Mouse (Mus musculus) olfactory bulb, adult 2 months (tissue): Measurements from ENCODE around the gene Ergic1. TPM values are rescaled to one million over a fixed set of nuclear protein-coding genes. Genes with fewer than 3 reads are reported as not detected.

ENCODE experiments used
- H3K27ac ChIP-seq: fragments of 200-500 bp; 2 replicates; pipeline ENCODE4 v1.5.1; 2012; ENCODE audit warnings: low read depth, low read length; ENCODE audit not compliant: insufficient read depth
- H3K4me1 ChIP-seq: fragments of 200-500 bp; 2 replicates; pipeline ENCODE4 v1.6.1; 2012; ENCODE audit warnings: low read length; ENCODE audit not compliant: control insufficient read depth, insufficient read depth
- H3K4me3 ChIP-seq: fragments of 200-500 bp; 2 replicates; pipeline ENCODE4 v1.5.1; 2012; ENCODE audit warnings: mild to moderate bottlenecking, low read depth, low read length, moderate library complexity; ENCODE audit not compliant: insufficient read depth
- CTCF ChIP-seq: fragments of 200-500 bp; IDR thresholded peaks from 2 replicates; pipeline ENCODE4 v1.5.1; 2012; ENCODE audit warnings: low read depth, mild to moderate bottlenecking, low read length, moderate library complexity; ENCODE audit not compliant: insufficient read depth
- POLR2A ChIP-seq: fragments of 200-500 bp; IDR thresholded peaks from 2 replicates; pipeline ENCODE4 v1.6.1; 2012; ENCODE audit warnings: mild to moderate bottlenecking, low read depth, low read length, moderate library complexity; ENCODE audit not compliant: insufficient read depth
- WGBS: fragments of 180-500 bp; shearing (Covaris S2); methylation state at CpG from one replicate; pipeline ENCODE4 v1.1.7; 2018; 5-methylcytosine and 5-hydroxymethylcytosine counted together
- polyA plus RNA-seq: library from polyadenylated mRNA; stranded (reverse); fragments of >200 nt; gene quantifications from 2 replicates; pipeline ENCODE4 v1.2.4, GENCODE M21; 2012; ENCODE audit warnings: low replicate concordance; ENCODE audit not compliant: missing spikeins, insufficient read depth, insufficient read length

The Ergic1 gene
- polyA plus RNA-seq, 1 experiment, result not detected

- Histone ChIP-seq H3K27ac (0 out of 2 replicates have a peak overlapping the region, but pooled peaks have one; percentile 4), H3K4me1 (peaks cover 30% of the 10 kb centered on the region), H3K4me3 (no peak overlapping the region)
- 40% methylated on average over 15 of the region's 15 CpGs for WGBS
- TF ChIP-seq POLR2A (no peak), CTCF (no peak)
Observed at GRCm38 (mm10) chr17:26584558-26585136, 23.4 kb downstream of the Ergic1 start.

GRCm38 (mm10) chr17:26587961-26588487 is 26.7 kb downstream of the Ergic1 start:
- H3K4me3 ChIP-seq, result no peak overlapping the region
- H3K4me1 ChIP-seq, result peaks cover 24% of the 10 kb centered on the region
- H3K27ac ChIP-seq, result no peak overlapping the region
- 81% methylated on average over 12 of the region's 12 CpGs for WGBS
- TF ChIP-seq CTCF (no peak), POLR2A (no peak)

- TF ChIP-seq CTCF, result no peak
- Histone ChIP-seq H3K27ac (no peak overlapping the region), H3K4me3 (no peak overlapping the region), H3K4me1 (peaks cover 29% of the 10 kb centered on the region)
- 65% methylated on average over 4 of the region's 4 CpGs for WGBS
Observed at GRCm38 (mm10) chr17:26592510-26592909, 31.2 kb downstream of the Ergic1 start.

DNA sequence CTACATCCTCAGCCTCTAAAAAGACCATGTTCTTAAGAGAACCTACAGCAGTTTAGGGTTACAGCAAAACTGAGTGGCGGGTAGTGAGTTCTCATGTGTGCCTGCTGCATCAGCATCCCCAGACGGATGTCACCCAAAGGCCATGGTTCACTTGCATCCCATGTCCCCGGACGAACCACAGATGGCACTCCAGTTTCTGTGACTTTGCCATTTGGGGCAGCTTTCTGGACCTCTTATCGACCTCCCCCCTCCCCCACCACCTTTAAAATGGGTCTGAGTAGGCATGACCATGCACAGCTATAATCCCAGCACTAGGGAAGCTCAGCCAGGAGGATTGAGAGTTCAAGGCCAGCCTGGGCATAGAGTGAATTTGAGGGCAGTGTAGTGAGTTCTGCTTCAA is 31.9 kb downstream of the Ergic1 start:
- WGBS, result 95% methylated on average over 5 of the region's 5 CpGs
- no peak for TF ChIP-seq CTCF
- TF ChIP-seq POLR2A, result no peak
- no peak overlapping the region for H3K27ac ChIP-seq
- no peak overlapping the region for H3K4me3 ChIP-seq
- peaks cover 29% of the 10 kb centered on the region for H3K4me1 ChIP-seq

DNA sequence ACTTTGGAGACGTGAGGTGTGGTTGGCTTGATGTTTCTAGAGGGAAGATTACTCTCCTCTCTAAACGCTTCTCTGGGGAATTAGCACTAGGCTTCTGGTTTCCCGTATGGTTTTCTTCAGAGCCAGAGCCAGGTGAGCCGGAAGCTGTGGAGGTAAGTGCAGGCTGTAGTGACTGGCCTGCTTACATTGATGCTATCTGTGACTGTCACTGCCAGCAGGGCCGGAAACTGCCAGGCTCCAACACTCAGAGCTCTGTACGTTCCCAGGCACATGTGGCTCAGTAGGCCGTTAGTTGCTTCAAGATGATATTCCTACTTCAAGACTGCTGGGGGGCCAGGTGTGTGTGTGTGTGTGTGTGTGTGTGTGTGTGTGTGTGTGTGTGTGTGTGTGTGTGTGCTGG is 32.9 kb downstream of the Ergic1 start:
- WGBS, result 88% methylated on average over 7 of the region's 7 CpGs
- TF ChIP-seq POLR2A (no peak), CTCF (no peak)
- Histone ChIP-seq H3K27ac (no peak overlapping the region), H3K4me1 (peaks cover 29% of the 10 kb centered on the region), H3K4me3 (no peak overlapping the region)

DNA sequence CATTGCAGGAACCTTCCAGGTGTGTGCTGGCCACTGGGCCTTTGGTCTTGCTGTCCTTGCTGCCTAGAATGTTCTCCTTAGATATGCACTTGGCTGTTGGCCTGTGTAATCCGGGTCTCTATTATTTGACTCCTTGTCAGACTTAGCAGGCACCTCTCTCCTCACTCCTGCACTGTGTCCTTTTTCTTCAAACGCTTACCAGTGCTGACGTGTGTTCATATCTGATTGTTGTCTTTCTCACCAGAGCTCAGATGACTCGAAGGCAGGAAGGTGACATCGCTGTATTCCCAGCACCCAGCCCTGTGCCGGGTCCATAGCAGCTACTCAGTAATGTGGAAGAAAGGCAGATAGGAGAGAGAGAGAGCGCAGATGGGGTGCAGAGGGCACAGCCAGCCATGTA is 33.7 kb downstream of the Ergic1 start:
- Histone ChIP-seq H3K27ac (peak overlapping the region; percentile 12; the same call in 1 of the 2 replicates), H3K4me3 (no peak overlapping the region), H3K4me1 (peaks cover 29% of the 10 kb centered on the region)
- TF ChIP-seq CTCF (no peak), POLR2A (no peak)
- WGBS, result 88% methylated on average over 7 of the region's 7 CpGs

DNA sequence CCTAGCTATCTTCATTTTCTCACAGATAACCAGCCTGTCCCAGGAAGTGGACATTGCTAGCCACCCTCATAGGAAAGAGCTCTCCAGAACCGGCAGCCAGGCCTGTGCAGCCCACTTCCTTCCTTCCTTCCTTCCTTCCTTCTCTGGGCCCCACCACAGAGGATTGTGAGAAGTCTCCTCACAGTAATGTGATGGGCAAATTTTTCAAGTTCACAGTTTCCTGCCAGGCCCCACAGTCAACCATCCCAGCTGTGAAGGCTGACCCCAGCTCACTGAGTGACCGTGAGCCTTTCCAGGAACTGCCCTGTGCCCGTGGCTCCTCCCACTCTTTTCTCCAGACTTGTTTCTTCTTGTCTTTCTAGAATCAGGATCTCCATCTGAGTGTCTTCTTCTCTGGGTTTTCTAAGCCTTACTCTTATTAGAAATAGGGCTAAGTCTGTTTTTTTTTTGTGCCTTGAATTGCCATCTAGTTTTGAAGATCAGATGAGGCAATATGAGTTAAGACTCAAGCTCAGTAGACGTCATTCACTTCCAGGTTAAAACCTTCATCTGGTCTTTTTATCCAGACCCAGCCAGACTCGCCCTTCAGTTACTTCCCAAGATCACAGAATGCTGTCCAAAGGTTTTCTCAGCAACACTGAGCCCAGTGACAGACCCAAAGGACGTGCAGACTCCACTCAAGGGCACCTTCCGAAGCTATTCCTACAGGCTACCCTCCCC is 34.3 kb downstream of the Ergic1 start:
- H3K4me1 ChIP-seq, result peaks cover 29% of the 10 kb centered on the region
- H3K4me3 ChIP-seq, result no peak overlapping the region
- H3K27ac ChIP-seq, result peak overlapping the region; percentile 12
- WGBS, result 53% methylated on average over 7 of the region's 7 CpGs
- TF ChIP-seq POLR2A, result no peak

GRCm38 (mm10) chr17:26596168-26596658 is 34.9 kb downstream of the Ergic1 start:
- WGBS, result 32% methylated on average over 7 of the region's 7 CpGs
- H3K4me1 ChIP-seq, result peaks cover 34% of the 10 kb centered on the region
- peak overlapping the region; percentile 9 for H3K27ac ChIP-seq
- no peak overlapping the region for H3K4me3 ChIP-seq
- TF ChIP-seq POLR2A, result no peak

GRCm38 (mm10) chr17:26596856-26597481 is 35.7 kb downstream of the Ergic1 start:
- peak overlapping the region; percentile 9 for H3K27ac ChIP-seq
- peak; percentile 20; the same call in 1 of the 2 replicates for TF ChIP-seq CTCF
- no peak for TF ChIP-seq POLR2A
- WGBS, result 65% methylated on average over 6 of the region's 6 CpGs

More at GRCm38 (mm10) chr17:26596856-26597481, 35.7 kb downstream of the Ergic1 start:
- Histone ChIP-seq H3K4me3 (no peak overlapping the region), H3K4me1 (peaks cover 41% of the 10 kb centered on the region)
